Mouse (Mus musculus): ENCODE results near the gene Hpf1. TPM values are rescaled to one million over a fixed set of nuclear protein-coding genes. Genes with fewer than 3 reads are reported as not detected.

Hpf1 gene
- polyA plus RNA-seq, 1 experiment from 2014 or later = 43.8 TPM

DNA sequence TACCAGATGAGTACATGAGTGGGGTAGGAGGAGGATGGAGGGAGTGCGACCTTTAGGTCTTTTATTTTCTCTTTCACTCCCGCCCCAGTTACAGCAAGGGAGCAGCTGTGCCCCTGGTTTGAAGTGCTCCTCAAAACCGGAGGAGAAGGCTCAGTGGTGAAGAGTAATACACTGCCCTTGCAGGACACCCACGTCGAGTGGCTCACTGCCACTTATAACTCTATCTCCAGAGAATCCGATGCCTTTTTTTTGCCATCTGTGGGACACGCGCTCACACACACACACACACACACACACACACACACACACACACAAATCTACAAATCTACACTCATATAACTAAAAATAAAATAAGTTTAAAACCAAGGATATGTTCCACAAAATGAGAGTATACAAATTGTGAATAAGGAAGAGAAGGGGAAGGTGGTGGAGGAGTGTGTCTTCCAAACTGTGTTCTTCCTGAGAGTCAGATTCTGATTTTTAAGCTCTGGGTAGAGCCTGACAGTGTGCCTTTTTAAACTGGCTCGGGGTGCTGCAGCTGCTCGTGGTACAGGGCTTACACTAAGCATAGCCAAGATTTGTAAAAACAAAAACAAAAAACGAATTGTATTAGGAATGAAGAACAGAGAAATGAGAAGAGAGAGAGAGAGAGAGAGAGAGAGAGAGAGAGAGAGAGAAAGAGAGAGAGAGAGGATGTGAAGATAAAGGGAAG, 931 bp upstream of the Hpf1 start:
- Histone ChIP-seq H3K36me3 (ENCODE audit: control insufficient read depth, insufficient read depth, low read length) (no peaks in the 10 kb centered on the region), H3K9me3 (ENCODE audit: control insufficient read depth, low read length) (no peaks in the 10 kb centered on the region), H3K4me1 (replicated peaks; ENCODE audit: control insufficient read depth, insufficient read depth) (peaks cover 4% of the 10 kb centered on the region; the same call in 1 of the 2 replicates), H3K9ac (ENCODE audit: low read length) (no peak overlapping the region), H3K4me2 (replicated peaks; ENCODE audit: low read depth) (peak overlapping the region; percentile 41; the same call in 1 of the 2 replicates), H3K27me3 (ENCODE audit: control insufficient read depth, insufficient read depth, low read length) (no peaks in the 10 kb centered on the region), H3K4me3 (ENCODE audit: low read depth, low read length) (no peak overlapping the region), H3K27ac (replicated peaks) (no peak overlapping the region)
- TF ChIP-seq CTCF (IDR thresholded peaks at IDR 0.05; ENCODE audit: low read depth) (no peak), EP300 (optimal IDR thresholded peaks at IDR 0.05) (no peak)
- no peak for DNase-seq (ENCODE audit: low spot score)
- no peak for ATAC-seq (ENCODE audit: low FRiP score, low TSS enrichment)
- 75% methylated on average over 11 of the region's 11 CpGs for WGBS

DNA sequence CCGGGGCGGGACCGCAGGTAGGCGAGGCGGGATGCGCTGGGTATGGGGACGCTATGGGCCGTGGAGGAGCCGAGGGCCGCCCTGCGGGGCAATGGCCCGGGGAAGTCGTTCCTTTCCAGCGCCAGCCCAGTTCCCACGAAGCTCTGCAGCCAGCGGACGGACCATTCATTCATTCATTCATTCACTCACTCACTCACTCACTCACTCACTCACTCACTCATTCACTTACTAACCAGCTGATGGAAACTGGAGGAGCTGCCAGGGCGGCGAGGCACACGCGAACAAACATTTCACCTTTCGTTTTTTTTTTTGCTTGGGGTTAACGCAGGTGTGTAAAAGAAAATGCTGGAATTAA, 279 bp downstream of the Hpf1 start:
- TF ChIP-seq CTCF (IDR thresholded peaks at IDR 0.05; ENCODE audit: low read depth) (no peak), EP300 (optimal IDR thresholded peaks at IDR 0.05) (no peak)
- Histone ChIP-seq H3K27me3 (ENCODE audit: control insufficient read depth, insufficient read depth, low read length) (no peaks in the 10 kb centered on the region), H3K4me2 (replicated peaks; ENCODE audit: low read depth) (peak overlapping the region; percentile 67), H3K9ac (ENCODE audit: low read length) (peak overlapping the region; percentile 75), H3K4me3 (ENCODE audit: low read depth, low read length) (peak overlapping the region; percentile 71), H3K4me1 (replicated peaks; ENCODE audit: control insufficient read depth, insufficient read depth) (peaks cover 4% of the 10 kb centered on the region; the same call in 1 of the 2 replicates), H3K9me3 (ENCODE audit: control insufficient read depth, low read length) (no peaks in the 10 kb centered on the region), H3K27ac (replicated peaks) (no peak overlapping the region), H3K36me3 (ENCODE audit: control insufficient read depth, insufficient read depth, low read length) (no peaks in the 10 kb centered on the region)
- ATAC-seq (ENCODE audit: low FRiP score, low TSS enrichment) = no peak
- no peak for DNase-seq (ENCODE audit: low spot score)
- 2% methylated on average over 17 of the region's 23 CpGs for WGBS

DNA sequence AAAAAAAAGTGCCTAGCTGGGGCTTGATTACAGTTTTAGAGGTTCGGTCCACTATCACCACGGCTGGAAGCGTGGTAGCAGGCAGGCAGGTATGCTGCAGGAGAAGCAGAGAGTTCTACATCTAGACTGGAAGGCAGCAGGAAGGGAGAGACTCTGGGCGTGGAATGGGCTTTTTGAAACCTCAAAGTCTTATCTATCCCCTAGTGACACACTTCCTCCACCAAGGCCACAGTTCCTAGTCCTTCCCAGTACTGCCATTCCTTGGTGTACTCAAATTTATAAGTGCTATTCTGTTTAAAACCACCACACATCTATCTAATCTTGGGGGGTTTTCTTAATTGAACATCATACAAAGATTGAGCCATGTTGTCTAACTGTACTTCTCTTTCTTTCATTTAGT, 1.5 kb downstream of the Hpf1 start:
- no peak for ATAC-seq (ENCODE audit: low FRiP score, low TSS enrichment)
- peak overlapping the region; percentile 67; the same call in 1 of the 2 replicates for H3K4me2 ChIP-seq (replicated peaks; ENCODE audit: low read depth)
- H3K27me3 ChIP-seq (ENCODE audit: control insufficient read depth, insufficient read depth, low read length) = no peaks in the 10 kb centered on the region
- no peak overlapping the region for H3K27ac ChIP-seq (replicated peaks)
- no peak overlapping the region for H3K4me3 ChIP-seq (ENCODE audit: low read depth, low read length)
- H3K9me3 ChIP-seq (ENCODE audit: control insufficient read depth, low read length) = no peaks in the 10 kb centered on the region
- no peak for DNase-seq (ENCODE audit: low spot score)
- H3K4me1 ChIP-seq (replicated peaks; ENCODE audit: control insufficient read depth, insufficient read depth) = peaks cover 4% of the 10 kb centered on the region; the same call in 1 of the 2 replicates
- no peak overlapping the region for H3K9ac ChIP-seq (ENCODE audit: low read length)
- H3K36me3 ChIP-seq (ENCODE audit: control insufficient read depth, insufficient read depth, low read length) = no peaks in the 10 kb centered on the region
- 89% methylated on average over 4 of the region's 4 CpGs for WGBS
- TF ChIP-seq EP300 (optimal IDR thresholded peaks at IDR 0.05) (no peak), CTCF (IDR thresholded peaks at IDR 0.05; ENCODE audit: low read depth) (no peak)

DNA sequence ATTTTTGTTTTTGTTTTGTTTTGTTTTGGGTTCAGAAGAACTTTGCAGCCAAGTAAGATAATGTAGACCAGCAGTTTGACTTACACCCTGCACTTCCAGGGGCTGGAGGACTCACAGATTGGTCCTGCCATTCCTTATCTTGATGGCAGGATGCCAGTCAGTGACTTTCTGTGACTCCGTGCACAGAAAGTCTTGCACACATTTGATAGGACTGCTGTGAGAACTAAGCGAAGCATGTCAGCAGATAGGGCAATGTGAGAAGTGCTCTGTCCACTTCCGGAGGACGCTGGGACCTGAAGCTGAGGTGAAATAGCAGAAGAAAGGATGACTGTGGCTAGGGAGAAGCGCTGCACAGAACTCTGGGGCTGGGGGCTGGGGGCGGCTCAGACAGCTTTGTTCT, 5.7 kb downstream of the Hpf1 start:
- no peak for ATAC-seq (ENCODE audit: low FRiP score, low TSS enrichment)
- TF ChIP-seq EP300 (optimal IDR thresholded peaks at IDR 0.05) (no peak), CTCF (IDR thresholded peaks at IDR 0.05; ENCODE audit: low read depth) (no peak)
- H3K4me2 ChIP-seq (replicated peaks; ENCODE audit: low read depth) = no peak overlapping the region
- no peak overlapping the region for H3K9ac ChIP-seq (ENCODE audit: low read length)
- H3K9me3 ChIP-seq (ENCODE audit: control insufficient read depth, low read length) = no peaks in the 10 kb centered on the region
- H3K27ac ChIP-seq (replicated peaks) = no peak overlapping the region
- no peak for DNase-seq (ENCODE audit: low spot score)
- no peaks in the 10 kb centered on the region for H3K36me3 ChIP-seq (ENCODE audit: control insufficient read depth, insufficient read depth, low read length)
- H3K4me3 ChIP-seq (ENCODE audit: low read depth, low read length) = no peak overlapping the region
- peaks cover 2% of the 10 kb centered on the region; the same call in 1 of the 2 replicates for H3K4me1 ChIP-seq (replicated peaks; ENCODE audit: control insufficient read depth, insufficient read depth)
- H3K27me3 ChIP-seq (ENCODE audit: control insufficient read depth, insufficient read depth, low read length) = no peaks in the 10 kb centered on the region
- 80% methylated on average over 6 of the region's 6 CpGs for WGBS

DNA sequence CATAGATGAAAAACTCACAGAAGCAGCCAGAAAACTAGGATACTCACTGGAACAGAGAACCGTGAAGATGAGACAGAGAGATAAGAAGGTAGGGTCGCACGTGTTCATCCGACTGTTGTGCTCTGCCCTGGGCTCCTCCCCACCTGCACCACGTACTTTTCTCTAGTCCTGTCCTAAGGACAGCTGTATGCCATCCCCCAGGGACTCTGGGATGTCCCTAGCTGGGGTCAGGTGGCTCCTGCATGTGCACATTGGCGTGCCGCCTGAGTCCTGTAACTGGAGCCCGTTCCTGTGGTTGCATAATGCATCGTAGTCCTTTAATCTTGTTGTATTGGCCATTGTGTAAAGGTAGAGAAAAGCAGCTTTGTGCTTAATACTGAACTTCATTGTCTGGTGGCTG, 9.9 kb downstream of the Hpf1 start:
- Histone ChIP-seq H3K9ac (ENCODE audit: low read length) (no peak overlapping the region), H3K4me2 (replicated peaks; ENCODE audit: low read depth) (no peak overlapping the region), H3K36me3 (ENCODE audit: control insufficient read depth, insufficient read depth, low read length) (no peaks in the 10 kb centered on the region; the same call in 1 of the 2 replicates), H3K4me1 (replicated peaks; ENCODE audit: control insufficient read depth, insufficient read depth) (no peaks in the 10 kb centered on the region), H3K27ac (replicated peaks) (no peak overlapping the region), H3K27me3 (ENCODE audit: control insufficient read depth, insufficient read depth, low read length) (no peaks in the 10 kb centered on the region), H3K9me3 (ENCODE audit: control insufficient read depth, low read length) (no peaks in the 10 kb centered on the region), H3K4me3 (ENCODE audit: low read depth, low read length) (no peak overlapping the region)
- no peak for ATAC-seq (ENCODE audit: low FRiP score, low TSS enrichment)
- DNase-seq (ENCODE audit: low spot score) = no peak
- TF ChIP-seq EP300 (optimal IDR thresholded peaks at IDR 0.05) (no peak), CTCF (IDR thresholded peaks at IDR 0.05; ENCODE audit: low read depth) (no peak)
- WGBS = 84% methylated on average over 9 of the region's 9 CpGs

DNA sequence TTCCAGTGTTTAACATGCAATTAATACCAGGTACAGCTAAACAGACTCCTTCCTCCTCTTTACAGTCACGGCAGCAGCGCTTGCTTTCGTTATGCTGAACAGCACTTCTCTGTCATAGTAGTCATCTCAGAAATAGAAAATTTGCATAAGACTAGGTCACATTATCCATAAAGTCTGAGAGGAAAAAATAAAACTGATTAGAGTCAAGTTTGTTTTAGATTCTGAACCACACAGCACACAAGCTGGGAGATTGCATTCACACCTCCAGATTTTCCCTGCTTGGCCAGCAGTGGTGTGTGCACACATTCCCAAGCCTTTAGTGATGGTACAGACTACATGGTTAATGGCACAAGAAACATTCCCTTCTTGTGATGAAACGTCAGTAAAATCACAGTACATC, 21.9 kb downstream of the Hpf1 start:
- H3K4me1 ChIP-seq (replicated peaks; ENCODE audit: control insufficient read depth, insufficient read depth) = no peaks in the 10 kb centered on the region
- no peak overlapping the region for H3K4me2 ChIP-seq (replicated peaks; ENCODE audit: low read depth)
- H3K9ac ChIP-seq (ENCODE audit: low read length) = no peak overlapping the region
- 76% methylated on average over 4 of the region's 4 CpGs for WGBS
- ATAC-seq (ENCODE audit: low FRiP score, low TSS enrichment) (no peak), DNase-seq (ENCODE audit: low spot score) (no peak)
- H3K27me3 ChIP-seq (ENCODE audit: control insufficient read depth, insufficient read depth, low read length) = no peaks in the 10 kb centered on the region
- H3K27ac ChIP-seq (replicated peaks) = no peak overlapping the region
- no peaks in the 10 kb centered on the region; the same call in 1 of the 2 replicates for H3K36me3 ChIP-seq (ENCODE audit: control insufficient read depth, insufficient read depth, low read length)
- TF ChIP-seq EP300 (optimal IDR thresholded peaks at IDR 0.05) = no peak
- TF ChIP-seq CTCF (IDR thresholded peaks at IDR 0.05; ENCODE audit: low read depth) = no peak
- H3K4me3 ChIP-seq (ENCODE audit: low read depth, low read length) = no peak overlapping the region
- no peaks in the 10 kb centered on the region for H3K9me3 ChIP-seq (ENCODE audit: control insufficient read depth, low read length)
